Mouse (Mus musculus) E14TG2a.4 (cell line): ENCODE results near the gene Mon2.

Source experiments
- CTCF ChIP-seq: conservative IDR thresholded peaks from 2 replicates; pipeline ENCODE4 v1.5.1; 2014; ENCODE audit warnings: low read length
- NANOG ChIP-seq: IDR thresholded peaks from 2 replicates; pipeline ENCODE4 v1.6.1; 2014; ENCODE audit warnings: borderline replicate concordance, low read length, mixed read lengths
- POU5F1 ChIP-seq: IDR thresholded peaks from 2 replicates; pipeline ENCODE4 v1.6.1; 2014; ENCODE audit warnings: low read length, borderline replicate concordance

DNA sequence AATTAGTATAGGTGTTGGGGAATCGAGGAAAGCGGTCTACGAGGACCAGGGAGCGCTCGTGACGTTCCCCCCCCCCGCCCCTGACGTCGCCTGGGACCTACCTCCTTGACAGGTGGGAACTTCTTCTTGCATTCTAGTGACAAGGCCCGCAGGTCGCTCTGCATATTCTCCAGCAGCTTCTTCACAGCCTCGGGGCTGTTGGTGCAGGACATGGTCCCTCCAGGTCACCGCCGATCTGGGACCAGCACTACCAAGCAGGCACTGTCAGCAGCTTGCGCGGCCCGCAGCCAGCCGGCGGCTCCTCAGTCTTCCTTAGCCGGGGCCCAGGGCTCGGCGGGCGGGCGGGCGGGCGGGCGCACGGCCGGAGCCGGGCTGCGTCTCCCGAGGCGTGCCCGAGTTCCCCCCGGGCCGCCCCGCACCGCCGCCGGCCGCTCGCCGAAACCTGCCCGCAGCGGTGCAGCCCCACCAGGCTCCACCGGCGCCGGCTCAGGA is 508 bp downstream of the Mon2 start:
- TF ChIP-seq CTCF (no peak), NANOG (no peak), POU5F1 (no peak)
